Mouse (Mus musculus): ENCODE measurements around the gene Cacna1c. TPM values are rescaled to one million over a fixed set of nuclear protein-coding genes. Genes with fewer than 3 reads are reported as not detected.
A peak's percentile ranks its signal among the peaks of the same experiment; 100 is the strongest.

Cacna1c gene
- polyA plus RNA-seq, 1 experiment from 2014 or later, result 0.64 TPM

GRCm38 (mm10) chr6:119180188-119180587 is 16.0 kb downstream of the Cacna1c start:
- Histone ChIP-seq H3K36me3 (peaks cover 13% of the 10 kb centered on the region), H3K4me1 (peaks cover 12% of the 10 kb centered on the region), H3K9ac (no peak overlapping the region), H3K9me3 (replicated peaks) (no peaks in the 10 kb centered on the region), H3K4me3 (no peak overlapping the region), H3K27me3 (replicated peaks) (no peaks in the 10 kb centered on the region), H3K4me2 (no peak overlapping the region), H3K27ac (no peak overlapping the region)
- WGBS (ENCODE audit: insufficient replicate concordance), result 69% methylated on average over 2 of the region's 2 CpGs
- no peak for ATAC-seq

- no peak overlapping the region for H3K4me2 ChIP-seq
- no peaks in the 10 kb centered on the region for H3K36me3 ChIP-seq
- H3K9ac ChIP-seq, result no peak overlapping the region
- H3K27ac ChIP-seq, result no peak overlapping the region
- H3K27me3 ChIP-seq (replicated peaks), result no peaks in the 10 kb centered on the region
- no peaks in the 10 kb centered on the region for H3K9me3 ChIP-seq (replicated peaks)
- 54% methylated on average over 8 of the region's 8 CpGs for WGBS (ENCODE audit: insufficient replicate concordance)
- peaks cover 19% of the 10 kb centered on the region for H3K4me1 ChIP-seq
- no peak for ATAC-seq
- no peak overlapping the region for H3K4me3 ChIP-seq
Observed at GRCm38 (mm10) chr6:119177101-119177500, 19.1 kb downstream of the Cacna1c start.

GRCm38 (mm10) chr6:119176103-119176502 is 20.1 kb downstream of the Cacna1c start:
- Histone ChIP-seq H3K4me1 (peaks cover 19% of the 10 kb centered on the region), H3K9ac (peak overlapping the region; percentile 83; the same call in 1 of the 2 replicates)

GRCm38 (mm10) chr6:119175078-119175853 is 21.0 kb downstream of the Cacna1c start, which contains the start of gene Dcp1b:
Dcp1b (plus strand) TSS chr6:119175253.
- 1% methylated on average over 65 of the region's 65 CpGs for WGBS (ENCODE audit: insufficient replicate concordance)
- Histone ChIP-seq H3K27ac (peak within 1 kb of the TSS; percentile 87), H3K4me1 (peaks cover 19% of the 10 kb centered on the region), H3K36me3 (no peaks in the 10 kb centered on the region), H3K9ac (peak within 1 kb of the TSS; percentile 83), H3K27me3 (replicated peaks) (no peaks in the 10 kb centered on the region), H3K9me3 (replicated peaks) (no peaks in the 10 kb centered on the region), H3K4me2 (peak within 1 kb of the TSS; percentile 73), H3K4me3 (peak within 1 kb of the TSS; percentile 85)
- ATAC-seq, result peak; percentile 95

More at GRCm38 (mm10) chr6:119176103-119176502, 20.1 kb downstream of the Cacna1c start:
- no peak for ATAC-seq
- H3K9me3 ChIP-seq (replicated peaks), result no peaks in the 10 kb centered on the region
- no peaks in the 10 kb centered on the region for H3K36me3 ChIP-seq
- 72% methylated on average over 7 of the region's 7 CpGs for WGBS (ENCODE audit: insufficient replicate concordance)
- H3K4me2 ChIP-seq, result peak overlapping the region; percentile 73
- peak overlapping the region; percentile 85 for H3K4me3 ChIP-seq
- no peak overlapping the region for H3K27ac ChIP-seq
- H3K27me3 ChIP-seq (replicated peaks), result no peaks in the 10 kb centered on the region

GRCm38 (mm10) chr6:119174307-119175074 is 21.7 kb downstream of the Cacna1c start:
- peak overlapping the region; percentile 83; the same call in 1 of the 2 replicates for H3K9ac ChIP-seq
- H3K27ac ChIP-seq, result peak overlapping the region; percentile 87; the same call in 1 of the 2 replicates

GRCm38 (mm10) chr6:119165677-119166076 is 30.5 kb downstream of the Cacna1c start:
- Histone ChIP-seq H3K36me3 (no peaks in the 10 kb centered on the region), H3K9ac (no peak overlapping the region), H3K27me3 (replicated peaks) (no peaks in the 10 kb centered on the region), H3K9me3 (replicated peaks) (no peaks in the 10 kb centered on the region), H3K4me2 (no peak overlapping the region), H3K4me3 (no peak overlapping the region), H3K4me1 (no peaks in the 10 kb centered on the region), H3K27ac (no peak overlapping the region)
- ATAC-seq, result no peak

More at GRCm38 (mm10) chr6:119174307-119175074, 21.7 kb downstream of the Cacna1c start:
- H3K4me2 ChIP-seq, result peak overlapping the region; percentile 73
- no peaks in the 10 kb centered on the region for H3K36me3 ChIP-seq
- peaks cover 19% of the 10 kb centered on the region for H3K4me1 ChIP-seq
- ATAC-seq, result peak; percentile 4; the same call in 1 of the 2 replicates
- no peaks in the 10 kb centered on the region for H3K27me3 ChIP-seq (replicated peaks)
- H3K9me3 ChIP-seq (replicated peaks), result no peaks in the 10 kb centered on the region
- peak overlapping the region; percentile 85 for H3K4me3 ChIP-seq
- 47% methylated on average over 12 of the region's 12 CpGs for whole genome bisulfite sequencing (ENCODE audit: insufficient replicate concordance)

GRCm38 (mm10) chr6:119145109-119145508 is 51.1 kb downstream of the Cacna1c start:
- no peak for ATAC-seq
- 31% methylated on average over 4 of the region's 4 CpGs for WGBS (ENCODE audit: insufficient replicate concordance)

GRCm38 (mm10) chr6:119139561-119139960 is 56.7 kb downstream of the Cacna1c start:
- no peak overlapping the region for H3K4me3 ChIP-seq
- H3K36me3 ChIP-seq, result no peaks in the 10 kb centered on the region
- no peaks in the 10 kb centered on the region; the same call in 1 of the 2 replicates for H3K27me3 ChIP-seq (replicated peaks)
- ATAC-seq, result peak; percentile 55; the same call in 1 of the 2 replicates
- 47% methylated on average over 7 of the region's 7 CpGs for WGBS (ENCODE audit: insufficient replicate concordance)
- H3K9me3 ChIP-seq (replicated peaks), result no peaks in the 10 kb centered on the region
- H3K4me2 ChIP-seq, result no peak overlapping the region; the same call in 1 of the 2 replicates
- no peak overlapping the region for H3K27ac ChIP-seq
- no peak overlapping the region for H3K9ac ChIP-seq
- H3K4me1 ChIP-seq, result 0 out of 2 replicates have a peak, but pooled peaks cover 4% of the 10 kb centered on the region

More at GRCm38 (mm10) chr6:119145109-119145508, 51.1 kb downstream of the Cacna1c start:
- Histone ChIP-seq H3K27ac (no peak overlapping the region), H3K4me3 (no peak overlapping the region), H3K36me3 (no peaks in the 10 kb centered on the region), H3K9me3 (replicated peaks) (no peaks in the 10 kb centered on the region), H3K4me1 (no peaks in the 10 kb centered on the region), H3K4me2 (no peak overlapping the region), H3K27me3 (replicated peaks) (peaks cover 9% of the 10 kb centered on the region), H3K9ac (no peak overlapping the region)

GRCm38 (mm10) chr6:119137768-119138167 is 58.5 kb downstream of the Cacna1c start:
- WGBS (ENCODE audit: insufficient replicate concordance), result 72% methylated on average over 10 of the region's 10 CpGs
- H3K9ac ChIP-seq, result no peak overlapping the region
- H3K27me3 ChIP-seq (replicated peaks), result no peaks in the 10 kb centered on the region; the same call in 1 of the 2 replicates
- H3K9me3 ChIP-seq (replicated peaks), result no peaks in the 10 kb centered on the region
- no peak overlapping the region for H3K4me3 ChIP-seq
- H3K27ac ChIP-seq, result no peak overlapping the region
- no peak overlapping the region for H3K4me2 ChIP-seq
- H3K4me1 ChIP-seq, result 0 out of 2 replicates have a peak, but pooled peaks cover 4% of the 10 kb centered on the region
- no peak for ATAC-seq
- no peaks in the 10 kb centered on the region for H3K36me3 ChIP-seq

GRCm38 (mm10) chr6:119132863-119133262 is 63.4 kb downstream of the Cacna1c start:
- Histone ChIP-seq H3K4me3 (no peak overlapping the region), H3K27me3 (replicated peaks) (no peaks in the 10 kb centered on the region; the same call in 1 of the 2 replicates), H3K4me1 (no peaks in the 10 kb centered on the region), H3K36me3 (no peaks in the 10 kb centered on the region), H3K4me2 (no peak overlapping the region), H3K9me3 (replicated peaks) (no peaks in the 10 kb centered on the region), H3K9ac (no peak overlapping the region), H3K27ac (no peak overlapping the region)
- no peak for ATAC-seq
- WGBS (ENCODE audit: insufficient replicate concordance), result 75% methylated on average over 4 of the region's 4 CpGs

- Histone ChIP-seq H3K9me3 (replicated peaks) (no peaks in the 10 kb centered on the region), H3K4me1 (no peaks in the 10 kb centered on the region), H3K9ac (no peak overlapping the region), H3K27me3 (replicated peaks) (no peaks in the 10 kb centered on the region; the same call in 1 of the 2 replicates), H3K36me3 (no peaks in the 10 kb centered on the region), H3K27ac (no peak overlapping the region), H3K4me2 (no peak overlapping the region), H3K4me3 (no peak overlapping the region)
- WGBS (ENCODE audit: insufficient replicate concordance), result 68% methylated on average over 8 of the region's 8 CpGs
- ATAC-seq, result no peak
Observed at GRCm38 (mm10) chr6:119132111-119132735, 64.0 kb downstream of the Cacna1c start.

All from liver, embryonic 12.5 days (tissue).